Mouse (Mus musculus) liver, adult 2 months (tissue): ENCODE data around the gene Nkx1-2.

Source experiments
- CTCF ChIP-seq: fragments of 200-500 bp; IDR thresholded peaks from 2 replicates; pipeline ENCODE4 v1.5.1; 2011; ENCODE audit warnings: low read depth, low read length, control low read depth
- POLR2A ChIP-seq: fragments of 200-500 bp; IDR thresholded peaks from 2 replicates; pipeline ENCODE4 v1.6.1; 2011; ENCODE audit warnings: low read length, control low read depth; ENCODE audit not compliant: insufficient read depth; ENCODE audit errors: extremely low read depth

GRCm38 (mm10) chr7:132576891-132577290 is 22.5 kb downstream of the Nkx1-2 start:
- no peak for TF ChIP-seq POLR2A
- no peak for TF ChIP-seq CTCF
